Mouse (Mus musculus) CH12.LX (cell line): ENCODE results near the gene Adcy4. TPM values are rescaled to one million over a fixed set of nuclear protein-coding genes. Genes with fewer than 3 reads are reported as not detected.

Experiments used
- DNase-seq: peaks from one replicate; pipeline ENCODE4 v3.0.0-alpha.2; 2013; ENCODE audit errors: extremely low read depth
- H3K27ac ChIP-seq: 2 replicates; pipeline ENCODE4 v1.5.1; 2012; ENCODE audit warnings: low read depth, mild to moderate bottlenecking, control low read depth, moderate library complexity; ENCODE audit not compliant: insufficient read depth
- H3K27me3 ChIP-seq: replicated peaks from 2 replicates; pipeline ENCODE3; 2012; ENCODE audit warnings: inconsistent platforms
- H3K36me3 ChIP-seq, 2 experiments: replicated peaks in 1 of 2; 2 replicates each; pipeline versions ENCODE3 to v1.6.1; 2012; ENCODE audit warnings: inconsistent platforms in 1 of 2, low read length in 1 of 2, mild to moderate bottlenecking in 1 of 2, mixed read lengths in 1 of 2, moderate library complexity in 1 of 2; ENCODE audit not compliant: control insufficient read depth in 1 of 2, insufficient read depth in 1 of 2
- H3K4me1 ChIP-seq, 2 experiments: 2 replicates each; pipeline ENCODE4 v1.6.1; 2012; ENCODE audit warnings: inconsistent platforms in 1 of 2, moderate library complexity in 1 of 2; ENCODE audit not compliant: insufficient read depth in 2 of 2, control insufficient read depth in 1 of 2
- H3K4me2 ChIP-seq: 2 replicates; pipeline ENCODE4 v1.6.1; 2012; ENCODE audit warnings: low read depth, mild to moderate bottlenecking, control low read depth; ENCODE audit not compliant: poor library complexity, insufficient read depth, severe bottlenecking
- H3K4me3 ChIP-seq, 3 experiments: fragments of 150-350 bp in 1 of 3; sonication (generic) in 1 of 3; replicated peaks in 1 of 3; 2 replicates each; pipeline versions ENCODE3 to v1.5.1; 2011 to 2012; ENCODE audit warnings: low read depth in 2 of 3, low read length in 2 of 3, mild to moderate bottlenecking in 2 of 3, moderate library complexity in 2 of 3, control low read depth in 1 of 3, improper control_type of control experiment in 1 of 3, inconsistent platforms in 1 of 3, mixed read lengths in 1 of 3; ENCODE audit not compliant: poor library complexity in 1 of 3
- H3K79me2 ChIP-seq: replicated peaks from 2 replicates; pipeline ENCODE4 v1.6.1; 2012; ENCODE audit warnings: mild to moderate bottlenecking, moderate library complexity; ENCODE audit not compliant: control insufficient read depth, poor library complexity, insufficient read depth, severe bottlenecking; ENCODE audit errors: extremely low read depth
- H3K9ac ChIP-seq: 2 replicates; pipeline ENCODE4 v1.6.1; 2012; ENCODE audit warnings: low read depth, mild to moderate bottlenecking, control low read depth, moderate library complexity; ENCODE audit not compliant: insufficient read depth
- H3K9me3 ChIP-seq: replicated peaks from 2 replicates; pipeline ENCODE3; 2012; ENCODE audit warnings: low read length, inconsistent platforms, mixed read lengths
- BHLHE40 ChIP-seq: IDR thresholded peaks from 2 replicates; pipeline ENCODE4 v1.6.1; 2011; ENCODE audit warnings: mild to moderate bottlenecking, low read depth, low read length, improper control_type of control experiment
- CHD1 ChIP-seq: IDR thresholded peaks from 2 replicates; pipeline ENCODE4 v1.6.1; 2012; ENCODE audit warnings: low read depth, low read length, improper control_type of control experiment, inconsistent platforms
- CHD2 ChIP-seq: IDR thresholded peaks from 2 replicates; pipeline ENCODE4 v1.6.1; 2011; ENCODE audit warnings: low read length, improper control_type of control experiment
- CTCF ChIP-seq, 2 experiments: IDR thresholded peaks in 1 of 2; conservative IDR thresholded peaks in 1 of 2; 2 replicates each; pipeline ENCODE4 v1.5.1; 2011 to 2012; ENCODE audit warnings: low read depth in 2 of 2, low read length in 2 of 2, improper control_type of control experiment in 1 of 2, inconsistent platforms in 1 of 2, mild to moderate bottlenecking in 1 of 2, moderate library complexity in 1 of 2
- E2F4 ChIP-seq: IDR thresholded peaks from 2 replicates; pipeline ENCODE4 v1.6.1; 2011; ENCODE audit warnings: low read depth, low read length, improper control_type of control experiment; ENCODE audit not compliant: insufficient replicate concordance
- ELF1 ChIP-seq: IDR thresholded peaks from 2 replicates; pipeline ENCODE4 v1.6.1; 2014; ENCODE audit warnings: low read depth, mild to moderate bottlenecking, inconsistent platforms, low read length, improper control_type of control experiment
- EP300 ChIP-seq: IDR thresholded peaks from 2 replicates; pipeline ENCODE4 v1.6.1; 2011; ENCODE audit warnings: low read length, improper control_type of control experiment
- ETS1 ChIP-seq: conservative IDR thresholded peaks from 2 replicates; pipeline ENCODE4 v1.6.1; 2012; ENCODE audit warnings: low read depth, mild to moderate bottlenecking, inconsistent platforms, low read length, improper control_type of control experiment, moderate library complexity
- GABPA ChIP-seq: IDR thresholded peaks from 2 replicates; pipeline ENCODE4 v1.6.1; 2012; ENCODE audit warnings: low read depth, low read length, improper control_type of control experiment, inconsistent platforms; ENCODE audit not compliant: insufficient replicate concordance
- HCFC1 ChIP-seq: IDR thresholded peaks from 2 replicates; pipeline ENCODE4 v1.6.1; 2012; ENCODE audit warnings: low read depth, mild to moderate bottlenecking, inconsistent platforms, low read length, improper control_type of control experiment
- IRF4 ChIP-seq: IDR thresholded peaks from 2 replicates; pipeline ENCODE4 v1.6.1; 2014; ENCODE audit warnings: low read depth, mild to moderate bottlenecking, inconsistent platforms, low read length, improper control_type of control experiment
- JUN ChIP-seq: IDR thresholded peaks from 2 replicates; pipeline ENCODE4 v1.6.1; 2011; ENCODE audit warnings: low read depth, mild to moderate bottlenecking, low read length, improper control_type of control experiment, moderate library complexity; ENCODE audit not compliant: insufficient read depth
- JUND ChIP-seq: conservative IDR thresholded peaks from 2 replicates; pipeline ENCODE4 v1.6.1; 2011; ENCODE audit warnings: low read depth, low read length, improper control_type of control experiment
- KAT2A ChIP-seq: IDR thresholded peaks from 2 replicates; pipeline ENCODE4 v1.6.1; 2012; ENCODE audit warnings: low read length, improper control_type of control experiment, inconsistent platforms; ENCODE audit not compliant: insufficient replicate concordance
- MAFK ChIP-seq: IDR thresholded peaks from 2 replicates; pipeline ENCODE4 v1.6.1; 2011; ENCODE audit warnings: low read length, improper control_type of control experiment; ENCODE audit not compliant: insufficient replicate concordance
- MAX ChIP-seq: IDR thresholded peaks from 2 replicates; pipeline ENCODE4 v1.6.1; 2011; ENCODE audit warnings: low read length, improper control_type of control experiment
- MAZ ChIP-seq: IDR thresholded peaks from 2 replicates; pipeline ENCODE4 v1.6.1; 2012; ENCODE audit warnings: low read depth, mild to moderate bottlenecking, inconsistent platforms, low read length, improper control_type of control experiment, moderate library complexity
- MEF2A ChIP-seq: IDR thresholded peaks from 2 replicates; pipeline ENCODE4 v1.6.1; 2014; ENCODE audit warnings: low read depth, mild to moderate bottlenecking, inconsistent platforms, low read length, improper control_type of control experiment, borderline replicate concordance
- MXI1 ChIP-seq: IDR thresholded peaks from 2 replicates; pipeline ENCODE4 v1.6.1; 2011; ENCODE audit warnings: mild to moderate bottlenecking, low read depth, low read length, improper control_type of control experiment
- MYC ChIP-seq: IDR thresholded peaks from 2 replicates; pipeline ENCODE4 v1.6.1; 2011; ENCODE audit warnings: low read depth, mild to moderate bottlenecking, improper control_type of control experiment, low read length
- NELFE ChIP-seq: IDR thresholded peaks from 2 replicates; pipeline ENCODE4 v1.6.1; 2011; ENCODE audit warnings: low read depth, low read length, improper control_type of control experiment
- NRF1 ChIP-seq: IDR thresholded peaks from 2 replicates; pipeline ENCODE4 v1.6.1; 2014; ENCODE audit warnings: low read depth, mild to moderate bottlenecking, inconsistent platforms, low read length, improper control_type of control experiment, moderate library complexity
- PAX5 ChIP-seq: IDR thresholded peaks from 2 replicates; pipeline ENCODE4 v1.6.1; 2012; ENCODE audit warnings: low read length, inconsistent platforms, mixed read lengths
- POLR2A ChIP-seq: IDR thresholded peaks from 2 replicates; pipeline ENCODE4 v1.6.1; 2011; ENCODE audit warnings: low read depth, mild to moderate bottlenecking, improper control_type of control experiment, low read length
- POLR2AphosphoS2 ChIP-seq: IDR thresholded peaks from 2 replicates; pipeline ENCODE4 v1.6.1; 2011; ENCODE audit warnings: low read depth, low read length, improper control_type of control experiment
- RAD21 ChIP-seq: IDR thresholded peaks from 2 replicates; pipeline ENCODE4 v1.6.1; 2011; ENCODE audit warnings: low read depth, mild to moderate bottlenecking, low read length, improper control_type of control experiment, moderate library complexity
- RCOR1 ChIP-seq: conservative IDR thresholded peaks from 2 replicates; pipeline ENCODE4 v1.6.1; 2012; ENCODE audit warnings: low read depth, mild to moderate bottlenecking, inconsistent platforms, low read length, improper control_type of control experiment
- SIN3A ChIP-seq: IDR thresholded peaks from 2 replicates; pipeline ENCODE4 v1.6.1; 2012; ENCODE audit warnings: low read length, improper control_type of control experiment, inconsistent platforms
- SMC3 ChIP-seq: IDR thresholded peaks from 2 replicates; pipeline ENCODE4 v1.6.1; 2011; ENCODE audit warnings: low read depth, low read length, improper control_type of control experiment
- TBP ChIP-seq: conservative IDR thresholded peaks from 2 replicates; pipeline ENCODE4 v1.6.1; 2011; ENCODE audit warnings: low read depth, low read length, improper control_type of control experiment
- TCF12 ChIP-seq: IDR thresholded peaks from 2 replicates; pipeline ENCODE4 v1.6.1; 2014; ENCODE audit warnings: low read depth, mild to moderate bottlenecking, inconsistent platforms, low read length, improper control_type of control experiment
- UBTF ChIP-seq: IDR thresholded peaks from 2 replicates; pipeline ENCODE4 v1.6.1; 2012; ENCODE audit warnings: low read depth, mild to moderate bottlenecking, inconsistent platforms, low read length, improper control_type of control experiment, moderate library complexity
- USF1 ChIP-seq: IDR thresholded peaks from 2 replicates; pipeline ENCODE4 v1.6.1; 2014; ENCODE audit warnings: low read depth, mild to moderate bottlenecking, inconsistent platforms, low read length, improper control_type of control experiment
- USF2 ChIP-seq: conservative IDR thresholded peaks from 2 replicates; pipeline ENCODE4 v1.6.1; 2011; ENCODE audit warnings: low read depth, low read length, improper control_type of control experiment
- ZC3H11A ChIP-seq: IDR thresholded peaks from 2 replicates; pipeline ENCODE4 v1.6.1; 2012; ENCODE audit warnings: low read depth, mild to moderate bottlenecking, inconsistent platforms, low read length, improper control_type of control experiment
- ZKSCAN1 ChIP-seq: IDR thresholded peaks from 2 replicates; pipeline ENCODE4 v1.6.1; 2012; ENCODE audit warnings: low read depth, inconsistent platforms, low read length, improper control_type of control experiment, borderline replicate concordance
- ZMIZ1 ChIP-seq: IDR thresholded peaks from 2 replicates; pipeline ENCODE4 v1.6.1; 2012; ENCODE audit warnings: low read depth, mild to moderate bottlenecking, inconsistent platforms, low read length, improper control_type of control experiment
- ZNF384 ChIP-seq: IDR thresholded peaks from 2 replicates; pipeline ENCODE4 v1.6.1; 2012; ENCODE audit warnings: low read depth, low read length, improper control_type of control experiment, inconsistent platforms
- dilution Hi-C: fragments of 300-500 bp; cut with MboI; formaldehyde crosslinking; loops from 2 replicates; pipeline ENCODE4 v1.14.3; 2020; ENCODE audit warnings: low sequenced_read_pairs; ENCODE audit not compliant: extremely low pct_unique_long_range_greater_than_20kb, extremely low pct_ligation_motif_present
- in situ Hi-C: fragments of 300-500 bp; cut with MboI; formaldehyde crosslinking; loops from 3 replicates; pipeline ENCODE4 v1.14.3; 2019; ENCODE audit warnings: low sequenced_read_pairs, low pct_ligation_motif_present, low pct_unique_long_range_greater_than_20kb, mixed read lengths
- polyA plus RNA-seq: library from polyadenylated mRNA; unstranded; fragments of >175 nt; gene quantifications from 2 replicates; pipeline ENCODE4 v1.2.1, GENCODE M21; 2012; ENCODE audit warnings: low read depth; ENCODE audit not compliant: insufficient read length
- total RNA-seq, 2 experiments: library from RNA; depleted of rRNA; stranded (reverse); fragments of 300-350 nt in 1 of 2; fragments of >200 nt in 1 of 2; gene quantifications; 2 replicates each; pipeline ENCODE4 v1.2.3; 2012 to 2014

Adcy4 gene
- total and polyA plus RNA-seq, 3 experiments = not detected

DNA sequence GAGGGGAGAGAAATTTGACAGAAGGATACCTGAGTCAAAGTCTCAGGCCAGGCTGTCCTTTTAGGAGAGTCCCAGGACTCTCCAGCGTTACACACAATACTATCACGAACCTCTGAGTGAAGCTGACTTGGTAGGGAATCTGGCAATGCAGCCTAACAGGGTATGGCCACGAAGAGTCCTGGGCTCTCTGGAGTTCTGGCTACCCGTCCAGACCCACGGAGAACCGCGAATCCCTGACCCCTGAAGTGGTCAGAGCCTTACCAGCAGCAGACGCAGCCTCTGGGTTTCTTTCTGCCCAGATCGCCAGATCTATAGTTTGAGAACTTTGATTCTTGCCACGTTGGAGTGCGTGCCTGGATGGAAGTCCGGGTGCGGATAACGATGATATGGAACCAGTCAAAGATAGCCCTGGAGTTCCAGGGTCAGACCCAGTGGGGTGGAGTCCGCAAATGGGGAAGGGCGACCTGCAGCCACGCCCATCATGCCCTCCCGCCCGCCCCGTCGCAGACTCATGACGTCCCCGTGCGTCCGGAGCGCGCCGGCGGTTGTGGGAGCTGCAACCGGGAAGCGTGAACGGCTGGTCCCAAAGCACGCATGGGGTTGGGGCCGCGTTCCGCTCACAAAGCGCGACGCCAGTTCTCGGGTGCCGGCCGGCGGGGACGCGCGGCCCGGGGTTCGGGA lies 38.6 kb downstream of the Adcy4 start, which contains the start of the genes Dhrs1 and Nop9:
Gene Dhrs1 (minus strand): TSS at position 511 of the 681 bp plus-strand sequence.
Gene Nop9 (plus strand): TSS at position 514 of the 681 bp plus-strand sequence.
- Histone ChIP-seq H3K9ac (peak within 1 kb of the TSS; percentile 83), H3K9me3 (peaks cover 13% of the 10 kb centered on the region), H3K4me3 (peak within 1 kb of the TSS; percentile 84 to 95 (median 91)), H3K36me3 (peaks cover 32 to 62% of the 10 kb centered on the region in 2 experiments), H3K79me2 (peaks cover 24% of the 10 kb centered on the region), H3K4me1 (peaks cover 4 to 29% of the 10 kb centered on the region in 2 experiments)
- dilution Hi-C loops = no loop called here
- in situ Hi-C loops = no loop called here
- peak; percentile 88 for DNase-seq
- TF ChIP-seq USF1 (no peak), KAT2A (0 out of 2 replicates have a peak, but pooled peaks have one; percentile 54), JUND (no peak), MAZ (peak; percentile 41; the same call in 1 of the 2 replicates), ETS1 (no peak), UBTF (no peak), SMC3 (no peak), MXI1 (peak; percentile 91), CTCF (conservative IDR thresholded peaks at IDR 0.05 in 1 of 2, IDR thresholded peaks at IDR 0.05 in 1 of 2; ENCODE audit: low read depth in 2 of 2, low read length in 2 of 2) (no peak), POLR2A (peak; percentile 76), PAX5 (no peak), CHD1 (no peak), ZC3H11A (no peak), HCFC1 (peak; percentile 78), JUN (no peak), GABPA (no peak), IRF4 (peak; percentile 68; the same call in 1 of the 2 replicates), ZMIZ1 (no peak), NELFE (peak; percentile 62; the same call in 1 of the 2 replicates), POLR2AphosphoS2 (0 out of 2 replicates have a peak, but pooled peaks have one; percentile 35), MAX (peak; percentile 68), ELF1 (peak; percentile 82), MEF2A (no peak), CHD2 (no peak), MAFK (no peak), RAD21 (no peak), MYC (no peak), TCF12 (peak; percentile 56; the same call in 1 of the 2 replicates), SIN3A (peak; percentile 83), BHLHE40 (peak; percentile 41; the same call in 1 of the 2 replicates), USF2 (no peak), ZNF384 (no peak), RCOR1 (no peak), ZKSCAN1 (no peak), NRF1 (peak; percentile 25; the same call in 1 of the 2 replicates), TBP (no peak), EP300 (no peak), E2F4 (no peak)
- TF ChIP-seq, all 38 proteins: peak for 14
- Histone ChIP-seq H3K4me2 (peak within 1 kb of the TSS; percentile 78), H3K27ac (no peak within 1 kb of the TSS; the same call in 1 of the 2 replicates), H3K27me3 (no peaks in the 10 kb centered on the region)
